8 mouse cellular contexts compared by ENCODE assay signal in the genomic region with DNA sequence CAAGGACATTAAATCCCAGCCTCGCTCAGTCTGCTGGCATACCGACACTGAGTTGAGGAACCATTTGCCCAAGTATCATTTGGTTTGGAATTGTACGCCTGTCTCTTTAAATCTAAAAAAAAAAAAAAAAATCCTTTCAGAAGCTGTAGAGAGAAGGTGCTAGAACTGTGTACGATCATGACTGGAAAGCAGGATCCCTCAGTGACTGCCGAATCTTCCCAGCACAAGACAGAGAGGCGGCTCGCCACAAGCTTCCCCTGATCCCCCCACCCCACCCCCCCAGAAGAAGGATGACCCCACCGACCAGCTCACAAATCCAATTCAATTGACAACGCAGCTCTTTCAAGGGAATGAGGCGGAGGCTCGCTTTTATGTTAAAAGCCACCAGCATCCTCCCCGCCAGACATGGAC. TPM values are rescaled to one million over a fixed set of nuclear protein-coding genes. Genes with fewer than 3 reads are reported as not detected.
A peak's percentile ranks its signal among the peaks of the same experiment; 100 is the strongest.
DNase-seq lines count a peak whose midpoint lies in the region; TF ChIP-seq lines count a peak whose summit lies in the region.

No protein-coding gene starts in this region.

- H3K4me3 ChIP-seq in kidney, adult 2 months (ENCODE audit: insufficient read depth, low read depth, low read length), result peak overlapping the region; percentile 7
- peak overlapping the region in 1 of 2 experiments; percentile 43; a peak in 2 of 4 replicates for H3K4me3 ChIP-seq in ES-E14 (ENCODE audit: insufficient read depth in 1 of 2, low read depth in 1 of 2, low read length in 2 of 2, poor library complexity in 1 of 2, severe bottlenecking in 1 of 2)
- peak overlapping the region; percentile 56 for H3K4me3 ChIP-seq in forebrain, embryonic 10.5 days

- 20% methylated on average over 12 of the region's 12 CpGs for WGBS in kidney, adult 2 months
- WGBS in forebrain, embryonic 10.5 days, result 7% methylated on average over 12 of the region's 12 CpGs

- no peaks in the 10 kb centered on the region for H3K27me3 ChIP-seq in kidney, adult 2 months (replicated peaks; ENCODE audit: control insufficient read depth, insufficient read depth, low read length)
- H3K27me3 ChIP-seq in forebrain, embryonic 10.5 days (ENCODE audit: poor library complexity, severe bottlenecking), result peaks cover 33% of the 10 kb centered on the region

- H3K27ac ChIP-seq in kidney, adult 2 months (ENCODE audit: insufficient read depth, low read depth, low read length), result no peak overlapping the region
- H3K27ac ChIP-seq in ES-E14 (ENCODE audit: insufficient read depth, low read depth, low read length, poor library complexity, severe bottlenecking), result no peak overlapping the region
- H3K27ac ChIP-seq in forebrain, embryonic 10.5 days, result peak overlapping the region; percentile 76

- no peaks in the 10 kb centered on the region for H3K36me3 ChIP-seq in kidney, adult 2 months (ENCODE audit: control insufficient read depth, insufficient read depth, low read length)
- H3K36me3 ChIP-seq in ES-E14 (ENCODE audit: control insufficient read depth, insufficient read depth, low read length, poor library complexity, severe bottlenecking), result no peaks in the 10 kb centered on the region
- no peaks in the 10 kb centered on the region for H3K36me3 ChIP-seq in forebrain, embryonic 10.5 days (replicated peaks)

- no peaks in the 10 kb centered on the region for H3K4me1 ChIP-seq in kidney, adult 2 months (ENCODE audit: control insufficient read depth, insufficient read depth, low read length)
- peaks cover 0 to 11% of the 10 kb centered on the region in 2 experiments; a peak in 1 of 4 replicates for H3K4me1 ChIP-seq in ES-E14 (ENCODE audit: control insufficient read depth in 2 of 2, insufficient read depth in 2 of 2, low read length in 2 of 2, poor library complexity in 1 of 2)
- H3K4me1 ChIP-seq in forebrain, embryonic 10.5 days, result peaks cover 32% of the 10 kb centered on the region

- no peak for DNase-seq in kidney, adult 2 months
- DNase-seq in kidney, adult 11 months, result no peak
- DNase-seq in ES-E14 (ENCODE audit: low read depth, low spot score), result no peak
- DNase-seq in forebrain, embryonic 10.5 days (ENCODE audit: extremely low spot score, low spot score), result peak; percentile 25
- peak; percentile 45 to 63 for DNase-seq in left cerebral cortex, postnatal 25 days (ENCODE audit: low spot score in 2 of 2)
- DNase-seq in retina, embryonic 14.5 days (ENCODE audit: low spot score), result peak; percentile 62
- no peak for DNase-seq in adrenal gland, adult 8-10 months
- DNase-seq in c-Kit-positive CD71-positive TER-119-positive erythroid progenitor cells, embryonic 14.5 days (ENCODE audit: low spot score), result no peak

- TF ChIP-seq POLR2A in kidney, adult 2 months (IDR thresholded peaks at IDR 0.05; ENCODE audit: low read depth, low read length), result no peak

- in situ Hi-C loops in ES-E14 (cut with MboI; ENCODE audit: low sequenced_read_pairs in 2 of 2, unreplicated experiment in 2 of 2), result no loop called here

- no peak overlapping the region for H3K9ac ChIP-seq in ES-E14 (ENCODE audit: insufficient read depth, low read depth, low read length, poor library complexity, severe bottlenecking)

- no peak for TF ChIP-seq CTCF in kidney, adult 2 months (conservative IDR thresholded peaks at IDR 0.05; ENCODE audit: insufficient read depth, insufficient read length, low read depth, low read length)

- intact Hi-C loops in left cerebral cortex, postnatal 25 days (cut with DNase I), result loop anchor here (2.0 kb wide), 1 partner anchor 124 kb away; the partner anchor contains the start of gene Suds3

- no peaks in the 10 kb centered on the region for H3K9me3 ChIP-seq in ES-E14 (ENCODE audit: control insufficient read depth, insufficient read depth, low read depth, low read length)
- no peaks in the 10 kb centered on the region for H3K9me3 ChIP-seq in forebrain, embryonic 10.5 days

TF ChIP-seq in ES-E14, 5 proteins besides CTCF, POLR2A, EP300 and RAD21:
- TF ChIP-seq ZC3H11A (IDR thresholded peaks at IDR 0.05; ENCODE audit: borderline replicate concordance, low read depth, low read length), result no peak
- TF ChIP-seq CHD2 (IDR thresholded peaks at IDR 0.05; ENCODE audit: low read depth, low read length), result no peak
- peak; percentile 97 for TF ChIP-seq ZNF384 (IDR thresholded peaks at IDR 0.05; ENCODE audit: low read depth, low read length)
- no peak for TF ChIP-seq HCFC1 (IDR thresholded peaks at IDR 0.05; ENCODE audit: borderline replicate concordance, insufficient read depth, low read length)
- no peak for TF ChIP-seq MAFK (IDR thresholded peaks at IDR 0.05; ENCODE audit: insufficient read depth, low read depth, low read length)

RNA-seq across cellular contexts. Expression of gene Pebp1, which starts 47.1 kb away (rescaled TPM):
- 909 and 1,151 TPM in 2 replicates for polyA plus RNA-seq in kidney, adult 2 months (2012; rRNA removed)
- 367 and 381 TPM in 2 replicates for total RNA-seq in ES-E14 (2012; rRNA removed)
- polyA plus RNA-seq in forebrain, embryonic 10.5 days (2016; fragmentation: Nextera tagmentation; extraction: Ambion mirVana), result 966 and 1,001 TPM in 2 replicates
- 100 to 1,000 TPM; 685 to 722 TPM for total RNA-seq in left cerebral cortex, postnatal 25 days (2021)
- total RNA-seq in adrenal gland, adult 8-10 months (2022), result 1,000 to 10,000 TPM; 1,354 to 1,788 (median 1,543) TPM

Comparison
In these comparisons a context has a peak if more than half of its experiments do, and no peak if none do; other contexts are left out.
1. DNase-seq: peak in forebrain, embryonic 10.5 days (single experiment), left cerebral cortex, postnatal 25 days (2 of 2) and retina, embryonic 14.5 days (single experiment); none in kidney, adult 2 months (single experiment), kidney, adult 11 months (single experiment), ES-E14 (single experiment), adrenal gland, adult 8-10 months (single experiment) and c-Kit-positive CD71-positive TER-119-positive erythroid progenitor cells, embryonic 14.5 days (single experiment).